Mouse (Mus musculus): ENCODE measurements around the gene Picalm.

Gene Picalm

GRCm38 (mm10) chr7:90129732-90130392 lies at the start of gene Picalm:
Gene Picalm (plus strand): TSS chr7:90130213.
- DNase-seq (ENCODE audit: low read depth, low spot score): peak; percentile 98

DNA sequence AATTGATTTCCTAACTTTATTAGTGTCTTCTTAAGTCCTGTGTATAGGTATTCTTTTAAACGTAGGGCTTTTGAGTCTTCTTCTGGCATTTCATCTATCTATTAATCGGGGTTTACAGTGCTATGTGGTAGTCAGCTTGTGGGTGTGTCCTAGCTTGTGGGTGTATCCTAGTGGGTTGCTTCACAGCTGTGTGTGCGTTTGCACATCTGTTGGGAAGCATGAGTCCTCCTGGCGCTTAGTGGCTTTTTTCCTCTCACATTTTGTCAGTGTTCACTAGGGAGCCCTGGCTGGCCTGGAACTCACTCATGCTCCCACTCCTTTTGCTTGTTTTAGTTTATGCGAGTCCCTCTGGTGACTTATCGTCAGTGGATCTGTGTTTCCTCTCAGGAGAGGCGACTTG lies 46.2 kb upstream of the Picalm start:
- DNase-seq (ENCODE audit: low read depth, low spot score): no peak

- DNase-seq (ENCODE audit: low read depth, low spot score): no peak
Measured at GRCm38 (mm10) chr7:90084531-90084930, 45.5 kb upstream of the Picalm start.

DNA sequence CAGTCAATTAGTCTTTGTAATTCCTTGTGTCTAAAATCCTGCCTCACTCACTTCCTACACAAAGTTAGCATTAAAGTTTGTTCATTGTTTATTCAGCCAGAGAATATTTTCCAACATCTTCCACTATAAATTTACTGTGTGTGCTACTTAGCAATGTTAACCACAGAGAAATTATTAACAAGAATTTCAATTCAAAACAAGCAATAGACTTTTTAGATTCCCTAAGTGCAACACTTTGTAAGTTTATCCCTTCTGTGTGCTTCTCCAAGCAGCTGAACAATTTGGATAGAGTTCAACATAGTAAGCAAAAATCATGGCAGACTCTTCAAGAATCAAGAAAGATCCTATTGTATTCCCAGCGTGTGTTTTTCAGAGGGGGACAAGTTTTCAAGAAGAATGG lies 44.3 kb upstream of the Picalm start:
- no peak for DNase-seq (ENCODE audit: low read depth, low spot score)

- no peak for DNase-seq (ENCODE audit: low read depth, low spot score)
Measured at GRCm38 (mm10) chr7:90086821-90087220, 43.2 kb upstream of the Picalm start.

GRCm38 (mm10) chr7:90090996-90091395 lies 39.0 kb upstream of the Picalm start:
- DNase-seq (ENCODE audit: low read depth, low spot score): no peak

GRCm38 (mm10) chr7:90091756-90092155 lies 38.3 kb upstream of the Picalm start:
- DNase-seq (ENCODE audit: low read depth, low spot score): no peak

DNA sequence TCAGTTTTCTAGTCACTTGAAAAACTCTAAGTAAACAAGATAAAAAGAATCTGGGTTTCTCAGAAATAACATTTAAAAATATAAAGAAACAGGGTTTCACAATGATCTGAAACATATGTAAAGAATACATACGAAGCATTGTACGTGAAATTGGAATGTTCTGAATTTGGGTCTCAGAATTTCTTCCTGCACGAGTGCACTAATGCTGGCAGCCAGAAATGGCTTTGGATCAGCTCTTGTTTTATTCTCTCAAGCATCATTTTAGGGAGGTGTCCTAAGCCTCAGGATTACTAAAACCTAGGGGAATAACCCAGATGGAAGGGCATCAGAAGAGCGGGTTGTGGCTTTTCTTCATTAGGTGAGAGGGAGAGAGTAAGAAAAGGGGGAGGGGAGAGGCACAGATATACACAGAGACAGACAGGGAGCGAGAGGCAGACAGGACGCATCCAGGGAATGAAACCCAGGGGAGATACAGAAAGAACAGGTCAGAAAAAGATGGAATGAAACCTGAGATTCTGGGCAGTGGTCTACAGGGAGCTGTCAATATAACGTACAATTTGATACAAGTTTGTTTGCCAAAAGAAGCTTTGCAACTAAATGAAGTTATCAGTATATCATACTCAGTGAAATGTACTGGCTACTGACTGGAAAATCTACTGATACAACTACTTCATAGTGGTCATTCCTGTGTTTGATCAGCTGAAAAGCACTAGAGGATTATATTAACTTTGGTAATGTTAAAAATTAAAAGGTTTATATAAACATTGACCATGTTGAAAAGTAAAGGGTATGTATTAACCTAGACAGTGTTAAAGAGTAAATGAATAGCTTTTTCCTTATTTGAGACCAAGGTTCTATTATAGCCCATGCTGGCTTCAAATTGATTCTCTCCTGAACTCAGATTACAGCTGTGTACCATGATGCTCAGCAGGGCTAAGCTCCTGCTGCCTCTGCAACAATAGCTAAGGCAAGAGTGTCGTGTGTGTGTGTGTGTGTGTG lies 37.3 kb upstream of the Picalm start:
- DNase-seq (ENCODE audit: low read depth, low spot score): no peak

GRCm38 (mm10) chr7:90095097-90095496 lies 34.9 kb upstream of the Picalm start:
- DNase-seq (ENCODE audit: low read depth, low spot score): no peak

- DNase-seq (ENCODE audit: low read depth, low spot score): no peak
Measured at GRCm38 (mm10) chr7:90095766-90096372, 34.1 kb upstream of the Picalm start.

DNA sequence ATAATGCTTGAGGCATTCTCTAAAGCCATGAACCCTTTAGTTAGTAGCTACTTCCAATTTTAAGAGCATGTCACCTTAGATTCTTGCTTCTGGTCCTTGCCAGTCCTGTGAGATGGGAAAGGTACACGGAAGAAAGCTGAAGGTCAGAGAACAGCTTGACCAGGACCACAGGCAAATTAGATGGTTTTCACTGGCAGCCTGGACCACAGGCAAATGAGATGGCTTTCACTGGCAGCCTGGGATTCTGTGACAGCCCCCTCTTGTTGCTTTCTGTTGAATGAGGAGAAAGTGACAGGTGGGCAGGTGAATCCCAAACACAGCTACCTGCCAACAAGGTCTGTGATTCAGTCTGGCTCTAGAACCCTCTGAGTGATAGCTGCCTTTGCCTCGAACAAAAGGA lies 33.4 kb upstream of the Picalm start:
- no peak for DNase-seq (ENCODE audit: low read depth, low spot score)

DNA sequence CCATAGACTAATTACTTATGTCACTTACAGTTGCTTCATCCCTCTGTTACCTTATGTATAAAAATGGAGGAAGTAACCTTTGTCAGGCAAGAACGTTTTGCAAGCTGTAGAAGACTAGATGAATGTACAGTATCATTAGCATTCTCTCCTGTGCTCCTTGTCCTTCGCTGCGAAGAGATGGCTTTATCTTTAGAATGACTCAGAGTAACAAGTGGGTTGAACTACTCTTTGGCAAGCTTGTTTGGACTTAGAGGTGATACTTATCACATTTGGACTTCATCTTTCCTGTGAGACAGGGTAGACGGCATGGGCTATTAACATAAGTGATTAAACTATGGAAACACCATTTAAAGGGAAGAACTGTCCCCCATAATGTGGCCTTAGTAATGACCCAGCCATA lies 31.8 kb upstream of the Picalm start:
- DNase-seq (ENCODE audit: low read depth, low spot score): no peak

GRCm38 (mm10) chr7:90099248-90099647 lies 30.8 kb upstream of the Picalm start:
- DNase-seq (ENCODE audit: low read depth, low spot score): no peak

- DNase-seq (ENCODE audit: low read depth, low spot score): no peak
Measured at GRCm38 (mm10) chr7:90100614-90101160, 29.3 kb upstream of the Picalm start.

DNA sequence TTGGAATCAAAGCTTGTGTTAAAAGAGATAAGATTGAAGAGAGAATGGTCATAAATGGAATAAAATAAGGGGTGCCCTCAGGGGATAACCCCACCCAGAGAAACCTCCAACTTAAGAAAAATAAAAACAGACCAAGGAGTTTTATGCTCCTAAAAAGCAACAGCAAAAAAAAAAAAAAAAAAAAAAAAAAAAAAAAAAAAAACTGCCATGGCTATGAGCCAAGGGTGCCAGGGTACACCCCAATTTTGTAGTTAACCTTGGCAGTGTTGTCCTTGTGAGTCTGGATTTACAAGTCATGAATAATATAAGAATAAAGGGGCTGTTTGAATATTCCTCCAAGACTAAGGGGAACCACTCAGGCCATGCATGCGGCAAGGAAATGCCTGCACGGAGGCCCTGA lies 13.9 kb upstream of the Picalm start:
- DNase-seq (ENCODE audit: low read depth, low spot score): no peak

- no peak for DNase-seq (ENCODE audit: low read depth, low spot score)
Measured at GRCm38 (mm10) chr7:90120106-90120505, 9.9 kb upstream of the Picalm start.

- no peak for DNase-seq (ENCODE audit: low read depth, low spot score)
Measured at GRCm38 (mm10) chr7:90124991-90125390, 5.0 kb upstream of the Picalm start.

- no peak for DNase-seq (ENCODE audit: low read depth, low spot score)
Measured at GRCm38 (mm10) chr7:90128631-90129200, 1.3 kb upstream of the Picalm start.

DNA sequence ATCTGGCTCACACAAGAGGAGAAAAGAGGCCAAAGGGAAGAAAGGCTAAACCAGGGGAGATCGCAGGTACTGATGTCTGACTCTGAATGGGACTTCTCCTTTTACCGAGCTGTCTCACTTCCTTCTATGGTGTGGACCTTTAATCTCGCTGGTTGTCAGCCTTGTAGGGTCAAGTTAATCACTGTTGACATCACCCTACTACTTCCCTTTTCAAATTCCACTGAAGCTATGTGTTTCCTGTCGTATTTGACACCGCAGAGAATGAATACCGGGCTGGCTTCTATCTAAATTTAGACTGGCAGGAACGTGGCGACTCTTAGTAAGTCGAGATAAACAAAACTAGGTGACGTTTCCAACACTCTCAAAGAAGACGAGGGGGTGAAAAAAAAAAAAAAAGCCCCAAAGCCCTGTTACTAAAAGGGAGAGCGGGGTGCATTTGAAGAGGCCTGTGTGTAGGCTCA lies 712 bp upstream of the Picalm start:
- peak; percentile 63 for DNase-seq (ENCODE audit: low read depth, low spot score)

GRCm38 (mm10) chr7:90130501-90131375 lies 725 bp downstream of the Picalm start:
- no peak for DNase-seq (ENCODE audit: low read depth, low spot score)

- no peak for DNase-seq (ENCODE audit: low read depth, low spot score)
Measured at GRCm38 (mm10) chr7:90131376-90131651, 1.3 kb downstream of the Picalm start.
